Mouse (Mus musculus) heart, postnatal 0 days (tissue): Measurements from ENCODE around the gene Fbrsl1. TPM values are rescaled to one million over a fixed set of nuclear protein-coding genes. Genes with fewer than 3 reads are reported as not detected.

Experiments
- ATAC-seq: fragments of 200-750 bp; cut with Nextera tagmentation; 2 replicates; pipeline ENCODE4 v1.8.0; 2017; ENCODE audit warnings: low read depth, moderate number of reproducible peaks, moderate library complexity; ENCODE audit not compliant: insufficient read depth
- DNase-seq: peaks from one replicate; pipeline ENCODE4 v3.0.0-alpha.2; 2016; ENCODE audit warnings: low spot score
- H3K27ac ChIP-seq: fragments of 300-500 bp; sonication (generic); 2 replicates; pipeline ENCODE4 v1.5.1; 2014; ENCODE audit warnings: low read depth, mild to moderate bottlenecking
- H3K27me3 ChIP-seq: fragments of 300-500 bp; sonication (generic); 2 replicates; pipeline ENCODE4 v1.6.1; 2014; ENCODE audit warnings: low read length, mixed read lengths; ENCODE audit not compliant: control insufficient read depth, insufficient read depth
- H3K36me3 ChIP-seq: fragments of 300-500 bp; sonication (generic); replicated peaks from 2 replicates; pipeline ENCODE4 v1.6.1; 2014; ENCODE audit warnings: low read length, mixed read lengths; ENCODE audit not compliant: control insufficient read depth, insufficient read depth
- H3K4me1 ChIP-seq: fragments of 300-500 bp; sonication (generic); 2 replicates; pipeline ENCODE4 v1.6.1; 2014; ENCODE audit warnings: antibody characterized with exemption; ENCODE audit not compliant: control insufficient read depth, insufficient read depth
- H3K4me2 ChIP-seq: fragments of 300-500 bp; sonication (generic); 2 replicates; pipeline ENCODE4 v1.6.1; 2014; ENCODE audit warnings: low read depth, mild to moderate bottlenecking, low read length, moderate library complexity
- H3K4me3 ChIP-seq: fragments of 300-500 bp; sonication (generic); 2 replicates; pipeline ENCODE4 v1.5.1; 2014; ENCODE audit warnings: low read depth, low read length
- H3K9ac ChIP-seq: fragments of 300-500 bp; sonication (generic); replicated peaks from 2 replicates; pipeline ENCODE4 v1.6.1; 2014; ENCODE audit warnings: low read depth, low read length, mixed read lengths
- H3K9me3 ChIP-seq: fragments of 300-500 bp; sonication (generic); replicated peaks from 2 replicates; pipeline ENCODE4 v1.6.1; 2016; ENCODE audit warnings: low read length; ENCODE audit not compliant: control insufficient read depth
- CTCF ChIP-seq: IDR thresholded peaks from 2 replicates; pipeline ENCODE4 v1.5.1; 2016; ENCODE audit warnings: antibody characterized with exemption, control low read depth, low read depth
- EP300 ChIP-seq: IDR thresholded peaks from 2 replicates; pipeline ENCODE4 v1.6.1; 2016; ENCODE audit warnings: antibody characterized with exemption, low read depth
- WGBS: fragments of 180-500 bp; shearing (Covaris S2); extraction: QIAGEN DNeasy Blood & Tissue Kit; methylation state at CpG from one replicate; pipeline ENCODE4 v1.1.7; 2014; 5-methylcytosine and 5-hydroxymethylcytosine counted together
- polyA plus RNA-seq: library from polyadenylated mRNA; unstranded; fragments of >200 nt; fragmentation: Nextera tagmentation; extraction: Ambion mirVana; gene quantifications from 2 replicates; pipeline ENCODE4 v1.2.1, GENCODE M21; 2015
- total RNA-seq: library from RNA; depleted of rRNA; stranded (reverse); fragments of >200 nt; gene quantifications from 2 replicates; pipeline ENCODE4 v1.2.3, GENCODE M21; 2014; ENCODE audit warnings: low replicate concordance

Gene Fbrsl1
- total and polyA plus RNA-seq, 2 experiments from 2014 or later: 7.6 to 19.2 TPM

- Histone ChIP-seq H3K4me1 (peaks cover 25% of the 10 kb centered on the region), H3K36me3 (peaks cover 14% of the 10 kb centered on the region; the same call in 1 of the 2 replicates), H3K9me3 (no peaks in the 10 kb centered on the region), H3K4me2 (no peak overlapping the region), H3K27me3 (no peaks in the 10 kb centered on the region), H3K4me3 (no peak overlapping the region), H3K27ac (peak overlapping the region; percentile 75; the same call in 1 of the 2 replicates), H3K9ac (no peak overlapping the region)
- TF ChIP-seq CTCF: no peak
- no peak for TF ChIP-seq EP300
- WGBS: 46% methylated on average over 7 of the region's 7 CpGs
- ATAC-seq (no peak), DNase-seq (no peak)
Observed at GRCm38 (mm10) chr5:110416825-110417401, 31.4 kb downstream of the Fbrsl1 start.

- Histone ChIP-seq H3K36me3 (peaks cover 14% of the 10 kb centered on the region; the same call in 1 of the 2 replicates), H3K4me1 (peaks cover 25% of the 10 kb centered on the region), H3K9me3 (no peaks in the 10 kb centered on the region), H3K4me3 (no peak overlapping the region), H3K27ac (peak overlapping the region; percentile 75), H3K9ac (no peak overlapping the region), H3K4me2 (no peak overlapping the region), H3K27me3 (no peaks in the 10 kb centered on the region)
- ATAC-seq (peak; percentile 48; the same call in 1 of the 2 replicates), DNase-seq (peak; percentile 12)
- TF ChIP-seq CTCF (no peak), EP300 (no peak)
- WGBS: 37% methylated on average over 13 of the region's 13 CpGs
Observed at GRCm38 (mm10) chr5:110415806-110416700, 32.2 kb downstream of the Fbrsl1 start.

GRCm38 (mm10) chr5:110415022-110415421 lies 33.3 kb downstream of the Fbrsl1 start:
- H3K27ac ChIP-seq: no peak overlapping the region

GRCm38 (mm10) chr5:110413018-110413417 lies 35.3 kb downstream of the Fbrsl1 start:
- Histone ChIP-seq H3K9ac (no peak overlapping the region), H3K4me3 (no peak overlapping the region), H3K27me3 (no peaks in the 10 kb centered on the region), H3K27ac (no peak overlapping the region), H3K36me3 (peaks cover 14% of the 10 kb centered on the region; the same call in 1 of the 2 replicates), H3K9me3 (no peaks in the 10 kb centered on the region), H3K4me2 (no peak overlapping the region), H3K4me1 (peaks cover 22% of the 10 kb centered on the region)
- ATAC-seq (no peak), DNase-seq (no peak)
- TF ChIP-seq EP300 (no peak), CTCF (no peak)
- WGBS: 78% methylated on average over 14 of the region's 14 CpGs

More at GRCm38 (mm10) chr5:110415022-110415421, 33.3 kb downstream of the Fbrsl1 start:
- Histone ChIP-seq H3K4me1 (peaks cover 25% of the 10 kb centered on the region), H3K9ac (no peak overlapping the region), H3K9me3 (no peaks in the 10 kb centered on the region), H3K36me3 (peaks cover 14% of the 10 kb centered on the region; the same call in 1 of the 2 replicates), H3K27me3 (no peaks in the 10 kb centered on the region), H3K4me3 (no peak overlapping the region), H3K4me2 (no peak overlapping the region)
- DNase-seq: no peak
- no peak for ATAC-seq
- TF ChIP-seq EP300: no peak
- no peak for TF ChIP-seq CTCF
- 86% methylated on average over 5 of the region's 5 CpGs for WGBS

GRCm38 (mm10) chr5:110410386-110410785 lies 37.9 kb downstream of the Fbrsl1 start:
- Histone ChIP-seq H3K9ac (no peak overlapping the region), H3K27ac (no peak overlapping the region), H3K9me3 (no peaks in the 10 kb centered on the region), H3K4me3 (no peak overlapping the region), H3K4me2 (no peak overlapping the region), H3K27me3 (no peaks in the 10 kb centered on the region), H3K4me1 (no peaks in the 10 kb centered on the region), H3K36me3 (peaks cover 10% of the 10 kb centered on the region; the same call in 1 of the 2 replicates)
- TF ChIP-seq CTCF: no peak
- 79% methylated on average over 5 of the region's 5 CpGs for whole genome bisulfite sequencing
- ATAC-seq (no peak), DNase-seq (no peak)
